Mouse (Mus musculus) lung, adult 2 months (tissue): ENCODE measurements around the gene Rps6ka2. TPM values are rescaled to one million over a fixed set of nuclear protein-coding genes. Genes with fewer than 3 reads are reported as not detected.
"Not testable (repeated sequence)": the region's sequence is repeated elsewhere in the genome, so short reads cannot be mapped to it uniquely, and the experiment has no call there.

Experiments
- DNase-seq: peaks from one replicate; pipeline ENCODE4 v3.0.0; 2022
- H3K4me1 ChIP-seq: fragments of 200-500 bp; 2 replicates; pipeline ENCODE4 v1.6.1; 2011; ENCODE audit warnings: low read length; ENCODE audit not compliant: control insufficient read depth, insufficient read depth
- H3K4me3 ChIP-seq: fragments of 200-500 bp; replicated peaks from 2 replicates; pipeline ENCODE3; 2011; ENCODE audit warnings: low read depth, mild to moderate bottlenecking, control low read depth, low read length; ENCODE audit errors: extremely low read depth
- CTCF ChIP-seq: fragments of 200-500 bp; IDR thresholded peaks from 2 replicates; pipeline ENCODE4 v1.5.1; 2011; ENCODE audit warnings: mild to moderate bottlenecking, low read length, control low read depth; ENCODE audit not compliant: insufficient read depth
- POLR2A ChIP-seq: fragments of 200-500 bp; IDR thresholded peaks from 2 replicates; pipeline ENCODE4 v1.6.1; 2011; ENCODE audit warnings: low read depth, mild to moderate bottlenecking, control low read depth, low read length, borderline replicate concordance; ENCODE audit errors: extremely low read depth
- WGBS: fragments of 180-500 bp; shearing (Covaris S2); methylation state at CpG from one replicate; pipeline ENCODE4 v1.1.7; 2018; 5-methylcytosine and 5-hydroxymethylcytosine counted together
- polyA plus RNA-seq: library from polyadenylated mRNA; depleted of rRNA; stranded (reverse); fragments of >200 nt; gene quantifications from 2 replicates; pipeline ENCODE4 v1.2.3, GENCODE M21; 2012; rRNA removed

Rps6ka2 gene
- polyA plus RNA-seq, result 20.1 and 24.7 TPM in 2 replicates

DNA sequence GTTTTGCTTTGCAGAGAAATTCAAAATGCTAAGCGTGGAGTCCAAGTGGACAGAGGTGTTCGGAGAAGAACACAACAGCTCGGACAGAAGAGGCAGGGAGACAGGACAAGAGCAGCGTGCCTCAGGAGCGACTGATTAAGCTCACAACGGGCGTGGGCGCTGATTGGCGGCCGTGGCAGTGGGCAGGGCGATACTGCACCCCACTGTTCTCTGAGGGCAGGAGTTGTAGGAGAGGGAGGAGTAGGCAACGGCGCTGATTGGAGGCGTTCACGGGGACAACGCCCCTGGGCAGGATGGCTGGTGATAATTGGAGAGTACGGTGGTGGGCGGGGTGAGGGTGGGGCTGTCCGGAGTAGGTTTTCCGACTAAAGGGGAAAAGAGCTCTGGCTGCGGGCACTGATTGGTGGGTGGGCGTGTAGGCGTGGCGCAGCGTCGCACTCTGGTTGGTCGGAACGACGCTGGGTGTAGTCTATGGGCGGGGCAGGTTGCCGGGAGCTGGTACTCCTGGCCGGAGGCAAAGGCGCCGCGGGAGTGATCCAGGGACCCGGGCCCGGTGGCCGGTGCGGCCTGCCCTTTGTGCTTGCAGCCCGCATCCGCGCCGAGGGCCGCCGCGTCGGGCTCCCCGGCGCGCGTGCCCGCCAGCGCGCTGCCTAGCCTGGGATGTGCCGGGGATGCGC, at the start of gene Rps6ka2:
Gene Rps6ka2 (plus strand): TSS at position 489 of the 677 bp plus-strand sequence.
- DNase-seq, result peak; percentile 94
- Histone ChIP-seq H3K4me1 (peaks cover 16% of the 10 kb centered on the region), H3K4me3 (peak within 1 kb of the TSS; percentile 85)
- WGBS, result under 1% methylated on average over 56 of the region's 56 CpGs
- no peak for TF ChIP-seq CTCF
- peak; percentile 89; the same call in 1 of the 2 replicates for TF ChIP-seq POLR2A

DNA sequence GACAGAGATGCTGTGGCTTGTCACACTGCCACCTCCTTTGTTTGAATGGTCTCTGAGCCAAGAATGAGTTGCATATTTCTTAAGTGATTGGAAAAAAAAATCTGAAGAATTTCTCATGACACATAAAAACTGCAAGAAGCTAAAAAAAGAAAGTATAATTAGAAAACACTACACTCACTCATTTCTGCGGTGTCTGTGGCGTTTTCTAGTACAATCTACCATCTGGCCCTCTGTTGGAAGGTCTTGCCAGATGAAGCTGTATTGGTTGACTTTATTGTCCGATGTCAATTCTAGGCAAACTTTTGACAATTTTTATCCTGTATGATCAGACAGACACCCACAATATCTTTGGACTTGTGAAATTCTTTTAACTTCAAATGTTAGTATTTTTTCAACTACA, 49.1 kb upstream of the Rps6ka2 start:
- WGBS, result 79% methylated on average over 3 of the region's 3 CpGs
- H3K4me1 ChIP-seq, DNase-seq, H3K4me3 ChIP-seq: not testable (repeated sequence)

GRCm38 (mm10) chr17:7122554-7122953, 47.4 kb upstream of the Rps6ka2 start:
- WGBS, result 59% methylated on average over 11 of the region's 11 CpGs
- not testable (repeated sequence) for H3K4me1 ChIP-seq, H3K4me3 ChIP-seq, DNase-seq

GRCm38 (mm10) chr17:7126475-7126874, 43.4 kb upstream of the Rps6ka2 start:
- 46% methylated on average over 9 of the region's 10 CpGs for WGBS
- not testable (repeated sequence) for DNase-seq

GRCm38 (mm10) chr17:7134002-7134401, 35.9 kb upstream of the Rps6ka2 start:
- DNase-seq, H3K4me3 ChIP-seq, H3K4me1 ChIP-seq: not testable (repeated sequence)
- no CpG with 5 or more reads among the region's 7 CpGs for WGBS

More at GRCm38 (mm10) chr17:7126475-7126874, 43.4 kb upstream of the Rps6ka2 start:
- not testable (repeated sequence) for H3K4me1 ChIP-seq, H3K4me3 ChIP-seq

GRCm38 (mm10) chr17:7135277-7135676, 34.6 kb upstream of the Rps6ka2 start:
- 90% methylated on average over 7 of the region's 8 CpGs for WGBS
- H3K4me3 ChIP-seq, DNase-seq, H3K4me1 ChIP-seq: not testable (repeated sequence)

DNA sequence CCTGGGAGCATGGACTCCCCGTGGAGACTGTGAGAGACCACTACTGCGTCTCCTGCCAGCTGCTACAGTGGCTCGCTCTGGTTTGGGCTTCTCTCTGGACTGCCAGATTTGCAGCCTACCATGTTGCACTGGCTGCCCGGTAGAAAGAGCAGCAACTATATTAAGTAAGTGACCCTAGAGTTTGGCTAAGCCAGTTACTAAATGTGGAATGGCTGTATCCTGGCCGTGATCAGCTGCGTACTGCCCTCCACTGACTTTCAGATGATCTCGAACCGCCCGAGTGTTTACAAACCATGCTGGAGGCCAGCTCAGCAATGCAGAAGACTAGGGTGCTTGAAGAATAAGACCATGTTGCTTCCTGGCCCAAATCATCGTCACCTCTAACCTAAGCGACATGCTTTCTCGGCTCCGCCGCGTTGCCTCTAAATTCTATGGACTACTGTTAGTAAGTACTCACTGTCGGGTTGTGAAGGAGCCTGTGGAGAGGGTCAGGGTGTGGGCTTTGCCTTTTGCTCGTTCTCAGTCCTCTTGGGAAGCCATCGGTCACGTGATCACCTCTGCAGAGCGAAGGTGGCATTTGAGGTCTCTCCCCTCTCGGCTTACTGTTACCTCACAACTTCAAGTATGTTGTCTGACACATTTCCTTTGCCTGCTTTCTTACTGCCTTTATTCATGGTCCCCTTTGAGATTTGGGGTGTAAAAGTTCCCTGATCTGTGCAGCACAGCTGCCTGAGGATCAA, 31.6 kb upstream of the Rps6ka2 start:
- no peak for TF ChIP-seq POLR2A
- no peak for TF ChIP-seq CTCF
- WGBS, result 71% methylated on average over 21 of the region's 21 CpGs
- Histone ChIP-seq H3K4me1 (no peaks in the 10 kb centered on the region), H3K4me3 (no peak overlapping the region)
- DNase-seq, result no peak

DNA sequence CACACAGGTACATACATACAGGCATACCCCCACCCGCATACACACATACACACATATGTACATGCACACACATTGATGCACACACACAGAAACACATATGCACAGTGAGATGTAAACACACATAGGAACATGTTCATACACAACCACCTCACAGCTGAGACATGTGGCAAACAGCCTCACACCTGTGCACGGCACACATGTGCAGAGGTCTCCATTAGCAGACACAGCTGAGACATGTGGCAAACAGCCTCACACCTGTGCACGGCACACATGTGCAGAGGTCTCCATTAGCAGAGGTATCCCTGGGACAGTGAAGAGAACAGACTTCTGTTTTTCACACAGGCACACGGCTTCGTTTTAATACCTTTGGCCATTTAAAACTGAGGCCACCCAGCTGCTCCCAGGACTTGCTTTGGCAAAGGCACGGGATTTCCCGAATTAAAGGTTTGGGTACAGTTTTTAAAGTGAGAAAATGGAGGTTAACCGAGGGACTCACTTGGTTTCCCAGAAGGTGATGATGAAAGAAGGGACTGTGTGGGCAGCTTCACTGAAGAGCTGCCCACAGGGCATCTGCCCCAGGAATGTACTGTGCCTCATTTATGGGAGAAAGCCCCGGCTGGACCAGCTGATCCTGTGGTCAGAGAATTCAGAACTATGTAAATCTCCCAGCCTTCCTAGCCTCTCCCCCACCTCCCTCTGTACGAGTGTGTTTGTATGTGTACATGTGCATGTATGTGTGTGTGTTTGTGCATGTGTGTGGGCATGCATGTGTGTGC, 29.3 kb upstream of the Rps6ka2 start:
- no peak for DNase-seq
- 84% methylated on average over 10 of the region's 10 CpGs for WGBS

GRCm38 (mm10) chr17:7142367-7142766, 27.5 kb upstream of the Rps6ka2 start:
- no peak overlapping the region for H3K4me3 ChIP-seq
- WGBS, result 50% methylated on average over 4 of the region's 4 CpGs

More for the DNA sequence above, 29.3 kb upstream of the Rps6ka2 start:
- Histone ChIP-seq H3K4me3 (no peak overlapping the region), H3K4me1 (peaks cover 2% of the 10 kb centered on the region; the same call in 1 of the 2 replicates)
- TF ChIP-seq POLR2A, result no peak
- no peak for TF ChIP-seq CTCF

More at GRCm38 (mm10) chr17:7142367-7142766, 27.5 kb upstream of the Rps6ka2 start:
- TF ChIP-seq CTCF, result no peak
- no peak for TF ChIP-seq POLR2A
- DNase-seq, result no peak
- peaks cover 4% of the 10 kb centered on the region; the same call in 1 of the 2 replicates for H3K4me1 ChIP-seq
